Mouse (Mus musculus) MEL (cell line): ENCODE results near the gene Gm42421. TPM values are rescaled to one million over a fixed set of nuclear protein-coding genes. Genes with fewer than 3 reads are reported as not detected.

ENCODE experiments used
- DNase-seq: peaks from one replicate; pipeline ENCODE4 v3.0.0; 2011; ENCODE audit warnings: low read depth, low spot score
- H3K27ac ChIP-seq: 2 replicates; pipeline ENCODE4 v1.5.1; 2012; ENCODE audit warnings: low read depth, mild to moderate bottlenecking, control low read depth, low read length, moderate library complexity; ENCODE audit not compliant: control insufficient read depth
- H3K27me3 ChIP-seq, 2 experiments: fragments of 150-350 bp in 1 of 2; sonication (generic) in 1 of 2; 2 replicates each; pipeline ENCODE4 v1.6.1; 2012; ENCODE audit warnings: low read length in 2 of 2, mild to moderate bottlenecking in 2 of 2, improper control_type of control experiment in 1 of 2, moderate library complexity in 1 of 2; ENCODE audit not compliant: insufficient read depth in 2 of 2, control insufficient read depth in 1 of 2
- H3K36me3 ChIP-seq, 2 experiments: 2 replicates each; pipeline ENCODE4 v1.6.1; 2012 to 2014; ENCODE audit warnings: low read length in 2 of 2, improper control_type of control experiment in 1 of 2, inconsistent platforms in 1 of 2, mild to moderate bottlenecking in 1 of 2; ENCODE audit not compliant: insufficient read depth in 2 of 2, control insufficient read depth in 1 of 2
- H3K4me1 ChIP-seq, 2 experiments: fragments of 150-350 bp in 1 of 2; sonication (generic) in 1 of 2; 2 replicates each; pipeline ENCODE4 v1.6.1; 2012; ENCODE audit warnings: low read length in 2 of 2, improper control_type of control experiment in 1 of 2, mild to moderate bottlenecking in 1 of 2; ENCODE audit not compliant: insufficient read depth in 2 of 2, control insufficient read depth in 1 of 2
- H3K4me3 ChIP-seq, 2 experiments: fragments of 150-350 bp in 1 of 2; sonication (generic) in 1 of 2; 2 replicates each; pipeline ENCODE4 v1.5.1; 2012; ENCODE audit warnings: low read depth in 2 of 2, low read length in 2 of 2, mild to moderate bottlenecking in 2 of 2, moderate library complexity in 2 of 2, control low read depth in 1 of 2, improper control_type of control experiment in 1 of 2; ENCODE audit not compliant: control insufficient read depth in 1 of 2, insufficient read depth in 1 of 2
- H3K79me2 ChIP-seq: 2 replicates; pipeline ENCODE4 v1.6.1; 2012; ENCODE audit warnings: mild to moderate bottlenecking, low read length, moderate library complexity; ENCODE audit not compliant: control insufficient read depth, poor library complexity, insufficient read depth
- H3K9ac ChIP-seq: 2 replicates; pipeline ENCODE4 v1.6.1; 2012; ENCODE audit warnings: low read depth, mild to moderate bottlenecking, control low read depth, low read length, moderate library complexity; ENCODE audit not compliant: control insufficient read depth, poor library complexity, severe bottlenecking
- H3K9me3 ChIP-seq: fragments of 150-350 bp; sonication (generic); replicated peaks from 2 replicates; pipeline ENCODE4 v1.6.1; 2012; ENCODE audit warnings: mild to moderate bottlenecking, low read length, improper control_type of control experiment, moderate library complexity; ENCODE audit not compliant: insufficient read depth
- BHLHE40 ChIP-seq: IDR thresholded peaks from 2 replicates; pipeline ENCODE4 v1.6.1; 2012; ENCODE audit warnings: low read depth, mild to moderate bottlenecking, inconsistent platforms, low read length, improper control_type of control experiment, borderline replicate concordance
- CHD1 ChIP-seq: IDR thresholded peaks from 2 replicates; pipeline ENCODE4 v1.6.1; 2012; ENCODE audit warnings: low read depth, mild to moderate bottlenecking, inconsistent platforms, low read length, improper control_type of control experiment
- CTCF ChIP-seq, 3 experiments: IDR thresholded peaks in 2 of 3; conservative IDR thresholded peaks in 1 of 3; 2 replicates each; pipeline ENCODE4 v1.5.1; 2011 to 2012; ENCODE audit warnings: low read length in 3 of 3, low read depth in 2 of 3, mild to moderate bottlenecking in 2 of 3, improper control_type of control experiment in 1 of 3, inconsistent platforms in 1 of 3, mixed read lengths in 1 of 3, moderate library complexity in 1 of 3; ENCODE audit not compliant: control insufficient read depth in 1 of 3, insufficient read depth in 1 of 3, poor library complexity in 1 of 3, severe bottlenecking in 1 of 3
- ELF1 ChIP-seq: IDR thresholded peaks from 2 replicates; pipeline ENCODE4 v1.6.1; 2014; ENCODE audit warnings: low read depth, mild to moderate bottlenecking, inconsistent platforms, low read length, improper control_type of control experiment, moderate library complexity
- EP300 ChIP-seq, 2 experiments: IDR thresholded peaks; 2 replicates each; pipeline ENCODE4 v1.6.1; 2011; ENCODE audit warnings: improper control_type of control experiment in 2 of 2, low read length in 2 of 2, low read depth in 1 of 2, mild to moderate bottlenecking in 1 of 2
- ETS1 ChIP-seq: IDR thresholded peaks from 2 replicates; pipeline ENCODE4 v1.6.1; 2012; ENCODE audit warnings: low read depth, mild to moderate bottlenecking, inconsistent platforms, low read length, improper control_type of control experiment, moderate library complexity
- GABPA ChIP-seq: IDR thresholded peaks from 2 replicates; pipeline ENCODE4 v1.6.1; 2012; ENCODE audit warnings: low read depth, mild to moderate bottlenecking, inconsistent platforms, low read length, improper control_type of control experiment, moderate library complexity
- GATA1 ChIP-seq: IDR thresholded peaks from 2 replicates; pipeline ENCODE4 v1.6.1; 2011; ENCODE audit warnings: low read depth, low read length, improper control_type of control experiment
- HCFC1 ChIP-seq: IDR thresholded peaks from 2 replicates; pipeline ENCODE4 v1.6.1; 2012; ENCODE audit warnings: low read depth, mild to moderate bottlenecking, inconsistent platforms, low read length, improper control_type of control experiment, moderate library complexity
- MAZ ChIP-seq: IDR thresholded peaks from 2 replicates; pipeline ENCODE4 v1.6.1; 2012; ENCODE audit warnings: low read depth, mild to moderate bottlenecking, inconsistent platforms, low read length, improper control_type of control experiment
- MXI1 ChIP-seq: IDR thresholded peaks from 2 replicates; pipeline ENCODE4 v1.6.1; 2011; ENCODE audit warnings: mild to moderate bottlenecking, low read depth, low read length, improper control_type of control experiment
- MYB ChIP-seq: IDR thresholded peaks from 2 replicates; pipeline ENCODE4 v1.6.1; 2011; ENCODE audit warnings: mild to moderate bottlenecking, low read depth, low read length, improper control_type of control experiment
- MYC ChIP-seq: IDR thresholded peaks from 2 replicates; pipeline ENCODE4 v1.6.1; 2011; ENCODE audit warnings: low read depth, mild to moderate bottlenecking, low read length, improper control_type of control experiment, moderate library complexity
- POLR2A ChIP-seq, 2 experiments: IDR thresholded peaks; 2 replicates each; pipeline ENCODE4 v1.6.1; 2011 to 2012; ENCODE audit warnings: low read length in 2 of 2, mild to moderate bottlenecking in 2 of 2, control low read depth in 1 of 2, improper control_type of control experiment in 1 of 2, low read depth in 1 of 2, moderate library complexity in 1 of 2; ENCODE audit not compliant: control insufficient read depth in 1 of 2, insufficient read depth in 1 of 2, poor library complexity in 1 of 2
- POLR2AphosphoS5 ChIP-seq: IDR thresholded peaks from 2 replicates; pipeline ENCODE4 v1.6.1; 2012; ENCODE audit warnings: low read depth, borderline replicate concordance, mild to moderate bottlenecking, inconsistent platforms, low read length, moderate library complexity, mixed read lengths
- RAD21 ChIP-seq: IDR thresholded peaks from 2 replicates; pipeline ENCODE4 v1.6.1; 2011; ENCODE audit warnings: mild to moderate bottlenecking, low read depth, low read length, improper control_type of control experiment
- RCOR1 ChIP-seq: IDR thresholded peaks from 2 replicates; pipeline ENCODE4 v1.6.1; 2012; ENCODE audit warnings: low read depth, mild to moderate bottlenecking, inconsistent platforms, low read length, improper control_type of control experiment
- SIN3A ChIP-seq: IDR thresholded peaks from 2 replicates; pipeline ENCODE4 v1.6.1; 2012; ENCODE audit warnings: low read length, improper control_type of control experiment, inconsistent platforms
- TAL1 ChIP-seq: IDR thresholded peaks from 2 replicates; pipeline ENCODE4 v1.6.1; 2012; ENCODE audit warnings: mild to moderate bottlenecking, inconsistent platforms, low read length, moderate library complexity, mixed read lengths
- TCF12 ChIP-seq: IDR thresholded peaks from 2 replicates; pipeline ENCODE4 v1.6.1; 2014; ENCODE audit warnings: low read depth, mild to moderate bottlenecking, inconsistent platforms, low read length, improper control_type of control experiment, moderate library complexity
- USF1 ChIP-seq: IDR thresholded peaks from 2 replicates; pipeline ENCODE4 v1.6.1; 2014; ENCODE audit warnings: low read depth, mild to moderate bottlenecking, inconsistent platforms, low read length, improper control_type of control experiment, moderate library complexity
- ZMIZ1 ChIP-seq: IDR thresholded peaks from 2 replicates; pipeline ENCODE4 v1.6.1; 2012; ENCODE audit warnings: low read depth, mild to moderate bottlenecking, inconsistent platforms, low read length, improper control_type of control experiment, moderate library complexity
- polyA plus RNA-seq, 2 experiments: library from polyadenylated mRNA; stranded (reverse) in 1 of 2; unstranded in 1 of 2; fragments of >175 nt in 1 of 2; fragments of >200 nt in 1 of 2; gene quantifications; 2 replicates each; pipeline versions ENCODE4 v1.2.1 to v1.2.4; 2012; ENCODE audit warnings: low replicate concordance in 2 of 2, low read depth in 1 of 2; ENCODE audit not compliant: insufficient read length in 2 of 2, insufficient read depth in 1 of 2, missing spikeins in 1 of 2
- total RNA-seq: library from RNA; depleted of rRNA; stranded (reverse); fragments of 300-350 nt; gene quantifications from 2 replicates; pipeline ENCODE4 v1.2.3, GENCODE M21; 2012

Gm42421 gene
- total and polyA plus RNA-seq, 3 experiments: 0.39 to 0.84 TPM; not detected in 1

GRCm38 (mm10) chr5:143893396-143893795 is 34.6 kb upstream of the Gm42421 start:
- H3K36me3 ChIP-seq: peaks cover 5 to 8% of the 10 kb centered on the region in 2 experiments
- no peaks in the 10 kb centered on the region for H3K79me2 ChIP-seq
- peak; percentile 91 for DNase-seq
- H3K9ac ChIP-seq: no peak overlapping the region
- H3K27ac ChIP-seq: no peak overlapping the region
- H3K27me3 ChIP-seq: no peaks in the 10 kb centered on the region
- TF ChIP-seq CTCF (IDR thresholded peaks at IDR 0.05 in 2 of 3, conservative IDR thresholded peaks at IDR 0.05 in 1 of 3; ENCODE audit: control insufficient read depth in 1 of 3, insufficient read depth in 1 of 3, low read depth in 2 of 3, low read length in 3 of 3, poor library complexity in 1 of 3, severe bottlenecking in 1 of 3) (no peak), MAZ (no peak), USF1 (no peak), GABPA (no peak), MXI1 (peak; percentile 51; the same call in 1 of the 2 replicates), CHD1 (no peak), MYB (no peak), SIN3A (peak; percentile 38), TCF12 (peak; percentile 91), ZMIZ1 (no peak), TAL1 (peak; percentile 92), EP300 (IDR thresholded peaks at IDR 0.05; ENCODE audit: low read depth in 1 of 2, low read length in 2 of 2) (peak; percentile 82), ETS1 (peak; percentile 79), MYC (no peak), RCOR1 (peak; percentile 90), POLR2A (IDR thresholded peaks at IDR 0.05; ENCODE audit: control insufficient read depth in 1 of 2, insufficient read depth in 1 of 2, low read depth in 1 of 2, low read length in 2 of 2, poor library complexity in 1 of 2) (no peak), HCFC1 (0 out of 2 replicates have a peak, but pooled peaks have one; percentile 29), POLR2AphosphoS5 (no peak; the same call in 1 of the 2 replicates), BHLHE40 (peak; percentile 53; the same call in 1 of the 2 replicates), GATA1 (peak; percentile 87), ELF1 (no peak), RAD21 (no peak)
- no peaks in the 10 kb centered on the region for H3K9me3 ChIP-seq
- H3K4me3 ChIP-seq: no peak overlapping the region
- H3K4me1 ChIP-seq: peaks cover 2 to 13% of the 10 kb centered on the region in 2 experiments
